Mouse (Mus musculus) cerebellum, adult 18-20 months (tissue): ENCODE data around the gene Pes1.

ENCODE experiments used
- DNase-seq, 2 experiments: peaks; one replicate each; pipeline ENCODE4 v3.0.0; 2021

The Pes1 gene

DNA sequence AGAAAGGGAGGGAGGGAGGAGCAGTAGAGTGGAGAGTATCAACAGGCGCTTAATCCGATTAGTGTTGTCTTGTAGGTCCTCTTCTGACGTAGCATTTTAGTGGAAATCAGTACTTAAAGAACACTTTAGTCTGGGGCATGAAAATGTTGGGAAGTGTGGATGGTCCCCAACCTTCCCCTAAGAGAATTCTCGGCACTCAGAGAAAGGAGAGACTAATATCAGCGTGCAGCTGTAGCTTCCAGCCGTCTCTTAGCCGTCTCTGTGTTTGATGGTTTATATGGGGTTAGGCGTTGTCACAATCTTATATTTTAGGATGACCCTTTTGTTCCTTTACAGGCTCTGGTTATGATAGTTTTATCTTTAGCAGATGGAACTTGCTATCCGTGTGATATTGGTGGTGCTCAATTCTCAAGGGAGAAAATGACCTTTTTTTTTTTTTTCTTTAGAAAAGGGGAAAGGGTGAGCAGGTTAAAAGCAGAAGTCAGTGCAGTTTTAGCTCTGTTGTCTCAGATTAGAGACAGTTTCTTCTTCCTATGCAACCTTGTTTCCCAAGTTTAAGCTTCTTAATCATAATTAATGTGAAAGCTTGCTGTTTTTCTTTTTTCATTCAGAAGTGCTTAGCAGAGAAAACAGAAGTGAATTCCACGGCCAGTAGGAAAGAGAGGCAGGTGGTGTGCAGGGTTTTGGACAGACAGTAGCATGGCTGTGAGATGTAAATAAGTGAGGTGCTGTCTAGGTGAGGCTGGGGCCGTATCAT is 819 bp downstream of the Pes1 start:
- no peak for DNase-seq

DNA sequence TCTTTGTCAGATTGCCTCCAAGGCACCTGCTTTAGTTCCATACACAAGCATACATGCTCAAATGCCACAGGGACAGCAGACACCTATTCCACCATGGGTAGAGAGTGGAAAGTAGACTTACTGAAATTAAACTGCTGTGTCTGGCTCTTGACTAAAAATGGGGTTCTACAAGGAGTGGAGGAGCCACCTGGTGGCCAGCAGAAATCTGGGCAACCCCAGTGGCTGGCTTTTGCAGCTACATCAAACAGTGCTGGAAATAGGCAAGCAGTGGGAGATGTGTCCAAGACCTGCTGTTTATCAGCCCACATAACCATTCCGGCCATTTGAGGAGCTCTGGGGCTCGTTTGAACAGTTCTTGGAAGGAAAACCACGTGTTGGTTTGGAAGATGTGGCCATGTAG is 6.1 kb downstream of the Pes1 start:
- DNase-seq = no peak

DNA sequence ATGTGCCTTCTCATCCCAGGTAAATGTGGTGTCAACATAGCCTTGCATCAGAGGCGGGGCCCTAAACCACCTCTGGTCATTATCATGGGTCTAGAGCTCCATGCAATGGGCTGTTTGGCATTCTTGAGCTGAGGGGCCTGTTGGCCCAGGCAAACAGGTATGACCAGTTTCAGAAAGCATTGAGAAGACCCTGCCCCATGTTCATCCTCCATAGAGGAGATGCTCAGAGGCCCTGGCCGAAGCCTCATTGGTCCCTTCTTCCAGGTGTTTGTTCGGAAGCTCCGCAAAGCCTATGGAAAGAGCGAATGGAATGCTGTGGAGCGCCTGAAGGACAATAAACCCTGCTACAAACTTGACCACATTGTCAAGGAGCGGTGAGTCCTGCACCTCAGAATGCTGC is 6.6 kb downstream of the Pes1 start:
- no peak for DNase-seq

- no peak for DNase-seq
Observed at GRCm38 (mm10) chr11:3973081-3973480, 9.3 kb downstream of the Pes1 start.

- DNase-seq = no peak
Observed at GRCm38 (mm10) chr11:3974311-3974710, 10.5 kb downstream of the Pes1 start.

GRCm38 (mm10) chr11:3976678-3977077 is 12.9 kb downstream of the Pes1 start, which contains the start of gene 4930556J24Rik:
TSS of gene 4930556J24Rik (minus strand) at chr11:3976778.
- no peak for DNase-seq

DNA sequence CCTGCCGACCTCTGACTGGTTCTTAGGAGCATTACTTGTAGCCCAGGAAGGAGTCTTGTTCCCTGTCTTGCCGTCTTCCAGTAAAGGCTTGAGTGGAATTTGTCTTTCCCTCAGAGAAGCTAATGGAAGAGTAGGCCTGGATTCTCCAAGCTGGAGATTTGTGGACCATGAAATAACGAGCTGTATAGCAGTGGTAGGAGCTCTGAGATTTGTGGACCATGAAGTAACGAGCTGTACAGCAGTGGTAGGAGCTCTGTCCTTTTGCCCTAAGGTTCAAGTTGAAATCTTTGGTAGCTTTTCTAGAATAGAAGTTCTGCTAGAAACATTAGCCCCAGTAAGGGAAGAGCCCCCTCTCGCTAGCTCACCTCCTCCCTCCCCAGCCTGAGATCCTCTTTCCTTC is 14.6 kb downstream of the Pes1 start:
- no peak for DNase-seq

GRCm38 (mm10) chr11:3981536-3981935 is 17.8 kb downstream of the Pes1 start:
- no peak for DNase-seq

- DNase-seq = no peak
Observed at GRCm38 (mm10) chr11:3982275-3983209, 18.8 kb downstream of the Pes1 start.

GRCm38 (mm10) chr11:3983291-3983862 is 19.6 kb downstream of the Pes1 start, which contains the start of gene Gal3st1:
TSS of gene Gal3st1 (plus strand) at chr11:3983636.
- peak; percentile 13 to 17 for DNase-seq

GRCm38 (mm10) chr11:3983863-3984745 is 20.3 kb downstream of the Pes1 start:
- DNase-seq = no peak

DNA sequence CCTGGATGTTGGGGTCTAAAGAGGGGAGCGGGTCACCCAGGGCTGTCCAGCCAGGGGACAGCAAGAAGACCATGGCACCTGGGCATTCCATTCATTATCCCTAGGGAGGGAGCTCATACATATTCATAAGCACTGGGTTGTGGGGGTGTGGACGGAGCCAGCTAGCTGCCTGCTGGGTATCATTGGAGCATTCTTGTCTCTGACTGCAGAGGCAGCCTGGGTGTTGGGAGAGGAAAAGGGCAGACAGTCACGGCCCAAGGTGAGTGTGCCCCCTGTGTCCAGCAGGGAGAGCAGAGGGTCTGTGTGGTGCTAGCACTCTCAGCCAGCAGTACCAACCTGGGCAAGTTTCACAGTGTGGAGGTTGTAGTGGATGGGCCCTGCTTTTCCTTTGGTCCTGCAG is 26.0 kb downstream of the Pes1 start:
- DNase-seq = no peak

DNA sequence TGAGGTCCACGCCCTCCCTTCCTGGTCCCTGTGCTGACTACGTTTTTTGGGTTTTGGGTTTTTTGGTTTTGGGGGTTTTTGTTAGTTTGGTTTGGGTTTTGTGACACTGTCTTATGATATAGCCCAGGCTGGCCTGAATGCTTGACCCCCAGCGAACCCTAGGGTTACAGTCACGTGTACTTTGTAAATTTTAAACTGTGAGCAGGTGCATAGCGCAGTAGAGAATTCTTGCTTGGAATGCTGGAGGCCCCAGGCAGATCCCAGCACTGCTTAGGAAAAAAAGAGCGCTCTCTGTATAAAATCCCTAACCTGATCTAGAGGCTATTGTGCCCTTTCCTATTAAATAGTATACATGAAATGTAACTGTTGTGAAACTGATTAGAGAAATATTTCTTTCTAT is 29.4 kb downstream of the Pes1 start:
- DNase-seq = no peak

DNA sequence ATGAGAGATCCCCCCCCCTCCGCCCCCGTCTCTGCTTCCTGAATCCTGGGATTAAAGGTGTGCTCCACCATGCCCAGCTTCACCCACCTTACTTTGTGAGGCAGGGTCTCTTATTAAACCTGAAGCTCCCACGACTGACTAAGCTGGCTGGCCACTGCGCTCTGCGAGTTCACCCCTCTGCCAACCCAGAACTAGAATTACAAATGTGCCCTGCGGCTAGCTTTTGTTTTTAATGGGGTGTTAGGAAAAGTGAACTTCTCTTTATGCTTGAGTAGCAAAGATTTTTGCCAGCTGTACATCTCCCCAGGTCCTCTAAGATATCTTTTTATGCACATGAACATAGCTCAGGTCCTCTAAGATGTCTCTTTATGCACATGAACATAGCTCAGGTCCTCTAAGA is 30.1 kb downstream of the Pes1 start:
- DNase-seq = no peak

GRCm38 (mm10) chr11:3995511-3995910 is 31.7 kb downstream of the Pes1 start:
- DNase-seq = no peak

DNA sequence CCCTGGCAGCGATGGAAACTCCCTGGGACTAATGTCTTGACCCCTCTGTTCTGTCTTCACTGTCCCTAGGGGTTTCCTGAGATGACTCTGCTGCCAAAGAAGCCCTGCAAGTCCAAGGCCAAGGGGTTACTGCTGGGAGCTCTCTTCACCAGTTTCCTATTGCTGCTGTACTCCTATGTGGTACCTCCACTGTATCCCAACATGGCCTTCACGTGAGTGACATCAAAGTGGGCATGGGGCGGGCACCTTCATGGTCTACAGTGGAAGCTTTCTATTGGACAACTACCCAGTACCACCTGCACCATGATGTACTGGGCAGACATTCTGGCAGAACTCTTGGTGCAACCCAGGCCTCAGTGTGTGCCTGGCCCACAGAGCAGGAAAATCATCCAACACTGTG is 33.1 kb downstream of the Pes1 start:
- no peak for DNase-seq

- DNase-seq = no peak
Observed at GRCm38 (mm10) chr11:3997978-3998720, 34.4 kb downstream of the Pes1 start.

DNA sequence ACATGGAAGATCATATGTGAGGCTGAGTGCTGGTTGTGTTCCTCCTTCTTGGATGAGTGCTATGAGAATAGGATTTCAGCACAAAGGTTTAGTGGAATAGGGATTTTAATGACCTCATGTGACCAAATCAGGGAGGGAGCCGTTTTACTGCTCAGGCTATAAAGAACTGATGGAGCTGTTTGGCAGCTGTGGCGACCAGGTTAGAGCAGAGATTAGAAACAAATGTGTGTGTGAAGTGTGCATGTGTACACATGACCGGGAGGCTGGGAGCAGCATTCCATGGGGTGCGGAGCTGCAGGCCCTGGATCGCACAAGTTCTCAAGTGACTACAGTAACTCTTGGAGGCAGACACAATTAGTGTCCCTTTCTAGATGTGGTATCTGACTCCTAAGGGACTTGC is 35.8 kb downstream of the Pes1 start:
- no peak for DNase-seq

- peak; percentile 46 to 51 for DNase-seq
Observed at GRCm38 (mm10) chr11:4001603-4002002, 37.8 kb downstream of the Pes1 start.

DNA sequence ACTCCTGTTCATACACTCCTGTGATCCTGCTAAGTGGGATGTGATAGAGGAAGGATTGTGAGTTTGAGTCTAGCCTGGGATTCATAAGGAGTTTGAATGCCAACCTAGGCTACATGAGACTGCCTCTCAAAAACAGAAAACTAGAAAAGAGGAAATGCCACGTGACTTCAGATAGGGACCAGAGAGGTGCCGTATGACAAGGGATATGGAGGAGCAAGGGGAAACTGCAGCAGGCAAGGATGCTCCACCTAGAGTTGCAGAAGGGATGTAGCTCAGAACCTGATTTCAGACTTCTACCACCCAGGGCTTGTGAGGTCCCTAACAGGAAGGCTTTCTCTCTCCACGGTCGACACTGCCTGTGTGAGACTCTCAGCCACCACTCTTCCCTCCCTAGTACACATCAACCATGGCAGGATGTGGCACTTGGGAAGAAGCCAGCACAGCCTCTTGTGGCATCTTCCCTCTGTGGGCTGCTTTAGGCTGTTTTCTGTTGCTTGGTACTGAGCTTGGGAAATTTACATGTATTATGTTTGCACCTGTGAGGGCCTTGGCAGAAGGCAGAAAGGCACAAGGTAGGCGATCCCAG is 41.5 kb downstream of the Pes1 start:
- no peak for DNase-seq

DNA sequence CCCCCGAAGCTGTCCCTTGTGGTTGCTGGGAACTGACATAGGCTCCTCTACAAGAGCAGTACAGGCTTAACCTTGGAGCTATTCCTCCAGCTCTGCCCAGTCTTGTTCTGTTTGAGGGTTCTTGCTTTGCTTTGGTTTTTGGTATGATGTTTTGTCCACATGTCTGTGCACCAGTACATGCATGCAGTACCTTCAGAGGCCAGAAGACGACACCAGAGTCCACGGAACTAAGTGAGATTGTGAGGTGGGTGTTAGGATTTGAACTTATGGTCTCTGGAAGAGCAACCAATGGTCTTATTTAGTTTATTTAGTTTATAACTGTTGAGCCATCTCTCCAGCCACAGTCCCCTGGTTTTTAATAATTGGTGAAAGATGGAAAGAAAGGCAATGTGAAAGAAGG is 42.7 kb downstream of the Pes1 start:
- DNase-seq = no peak
